Mouse (Mus musculus): Measurements from ENCODE around the gene Morn1.

GRCm38 (mm10) chr4:155075813-155076212 lies 10.6 kb upstream of the Morn1 start:
- TF ChIP-seq CTCF (IDR thresholded peaks at IDR 0.05; ENCODE audit: low read depth) (no peak), EP300 (IDR thresholded peaks at IDR 0.05; ENCODE audit: low read depth) (no peak)
